Mouse (Mus musculus): ENCODE measurements at regions not wholly inside any gene's neighbourhood (a gene's known extent, or its start where the extent isn't known, plus 50 kb on each side); places are given as distances from the start of the nearest gene placed in this dataset.
A peak's percentile ranks its signal among the peaks of the same experiment; 100 is the strongest.

GRCm38 (mm10) chr6:117283616-117284015, 115.3 kb downstream of the Cxcl12 start:
- H3K27ac ChIP-seq, result no peak overlapping the region
- H3K4me1 ChIP-seq, result 0 out of 2 replicates have a peak, but pooled peaks cover 6% of the 10 kb centered on the region
- no peak for ATAC-seq (replicated peaks)
- H3K27me3 ChIP-seq (replicated peaks), result no peaks in the 10 kb centered on the region
- no peak overlapping the region for H3K4me3 ChIP-seq
- no peak overlapping the region for H3K9ac ChIP-seq
- WGBS, result 83% methylated on average over 3 of the region's 3 CpGs
- H3K4me2 ChIP-seq, result no peak overlapping the region
- H3K9me3 ChIP-seq, result no peaks in the 10 kb centered on the region
- no peaks in the 10 kb centered on the region for H3K36me3 ChIP-seq (replicated peaks)

- Histone ChIP-seq H3K9ac (no peak overlapping the region), H3K9me3 (no peaks in the 10 kb centered on the region), H3K36me3 (replicated peaks) (no peaks in the 10 kb centered on the region), H3K27ac (no peak overlapping the region), H3K27me3 (replicated peaks) (no peaks in the 10 kb centered on the region), H3K4me2 (no peak overlapping the region), H3K4me1 (0 out of 2 replicates have a peak, but pooled peaks cover 6% of the 10 kb centered on the region), H3K4me3 (no peak overlapping the region)
- 81% methylated on average over 5 of the region's 5 CpGs for WGBS
- ATAC-seq (replicated peaks), result no peak
Measured at GRCm38 (mm10) chr6:117284376-117285106, 116.2 kb downstream of the Cxcl12 start.

- Histone ChIP-seq H3K27ac (no peak overlapping the region), H3K27me3 (replicated peaks) (no peaks in the 10 kb centered on the region), H3K4me2 (no peak overlapping the region), H3K4me3 (no peak overlapping the region), H3K9me3 (no peaks in the 10 kb centered on the region), H3K9ac (no peak overlapping the region), H3K4me1 (no peaks in the 10 kb centered on the region), H3K36me3 (replicated peaks) (no peaks in the 10 kb centered on the region)
- 94% methylated on average over 5 of the region's 5 CpGs for WGBS
- no peak for ATAC-seq (replicated peaks)
Measured at GRCm38 (mm10) chr6:117287396-117287795, 119.1 kb downstream of the Cxcl12 start.

GRCm38 (mm10) chr6:117293780-117294465, 125.6 kb downstream of the Cxcl12 start:
- Histone ChIP-seq H3K9me3 (no peaks in the 10 kb centered on the region), H3K4me2 (no peak overlapping the region), H3K36me3 (replicated peaks) (no peaks in the 10 kb centered on the region), H3K27me3 (replicated peaks) (no peaks in the 10 kb centered on the region), H3K27ac (no peak overlapping the region), H3K9ac (no peak overlapping the region), H3K4me1 (no peaks in the 10 kb centered on the region), H3K4me3 (no peak overlapping the region)
- ATAC-seq (replicated peaks), result no peak
- 18% methylated on average over 9 of the region's 9 CpGs for whole genome bisulfite sequencing

- ATAC-seq (replicated peaks), result no peak
- Histone ChIP-seq H3K4me1 (no peaks in the 10 kb centered on the region), H3K4me2 (no peak overlapping the region), H3K4me3 (no peak overlapping the region), H3K27ac (no peak overlapping the region), H3K9me3 (no peaks in the 10 kb centered on the region), H3K9ac (no peak overlapping the region), H3K36me3 (replicated peaks) (no peaks in the 10 kb centered on the region), H3K27me3 (replicated peaks) (no peaks in the 10 kb centered on the region)
- 93% methylated on average over 2 of the region's 2 CpGs for WGBS
Measured at GRCm38 (mm10) chr6:117297918-117298317, 129.6 kb downstream of the Cxcl12 start.

GRCm38 (mm10) chr6:117299503-117300288, 131.4 kb downstream of the Cxcl12 start:
- Histone ChIP-seq H3K4me1 (no peaks in the 10 kb centered on the region), H3K36me3 (replicated peaks) (no peaks in the 10 kb centered on the region), H3K27me3 (replicated peaks) (no peaks in the 10 kb centered on the region), H3K4me2 (no peak overlapping the region), H3K27ac (no peak overlapping the region), H3K9me3 (no peaks in the 10 kb centered on the region), H3K9ac (no peak overlapping the region), H3K4me3 (no peak overlapping the region)
- ATAC-seq (replicated peaks), result no peak
- WGBS, result 84% methylated on average over 7 of the region's 7 CpGs

GRCm38 (mm10) chr6:117303361-117303760, 135.0 kb downstream of the Cxcl12 start:
- no peak overlapping the region for H3K9ac ChIP-seq
- H3K4me3 ChIP-seq, result no peak overlapping the region
- H3K36me3 ChIP-seq (replicated peaks), result no peaks in the 10 kb centered on the region
- WGBS, result 57% methylated on average over 4 of the region's 5 CpGs
- no peak overlapping the region for H3K27ac ChIP-seq
- no peaks in the 10 kb centered on the region for H3K9me3 ChIP-seq
- H3K27me3 ChIP-seq (replicated peaks), result no peaks in the 10 kb centered on the region
- H3K4me1 ChIP-seq, result no peaks in the 10 kb centered on the region
- H3K4me2 ChIP-seq, result no peak overlapping the region
- ATAC-seq (replicated peaks), result no peak

GRCm38 (mm10) chr6:117305736-117306250, 137.5 kb downstream of the Cxcl12 start:
- H3K4me2 ChIP-seq, result no peak overlapping the region
- no peaks in the 10 kb centered on the region for H3K36me3 ChIP-seq (replicated peaks)
- H3K27ac ChIP-seq, result no peak overlapping the region
- WGBS, result 44% methylated on average over 4 of the region's 4 CpGs
- no peak for ATAC-seq (replicated peaks)
- no peaks in the 10 kb centered on the region for H3K9me3 ChIP-seq
- no peaks in the 10 kb centered on the region for H3K4me1 ChIP-seq
- no peak overlapping the region for H3K4me3 ChIP-seq
- no peaks in the 10 kb centered on the region for H3K27me3 ChIP-seq (replicated peaks)
- H3K9ac ChIP-seq, result no peak overlapping the region

- Histone ChIP-seq H3K9me3 (no peaks in the 10 kb centered on the region), H3K9ac (no peak overlapping the region), H3K4me3 (no peak overlapping the region), H3K4me2 (no peak overlapping the region), H3K36me3 (replicated peaks) (no peaks in the 10 kb centered on the region), H3K27me3 (replicated peaks) (no peaks in the 10 kb centered on the region), H3K4me1 (peaks cover 2% of the 10 kb centered on the region; the same call in 1 of the 2 replicates), H3K27ac (no peak overlapping the region)
- WGBS, result 71% methylated on average over 2 of the region's 2 CpGs
- no peak for ATAC-seq (replicated peaks)
Measured at GRCm38 (mm10) chr6:117308636-117309035, 140.3 kb downstream of the Cxcl12 start.

GRCm38 (mm10) chr6:117312891-117313781, 144.8 kb downstream of the Cxcl12 start:
- H3K9ac ChIP-seq, result no peak overlapping the region
- no peak overlapping the region for H3K27ac ChIP-seq
- H3K27me3 ChIP-seq (replicated peaks), result no peaks in the 10 kb centered on the region
- H3K4me1 ChIP-seq, result peaks cover 5% of the 10 kb centered on the region; the same call in 1 of the 2 replicates
- H3K36me3 ChIP-seq (replicated peaks), result no peaks in the 10 kb centered on the region
- peak; percentile 84 for ATAC-seq (replicated peaks)
- no peak overlapping the region for H3K4me3 ChIP-seq
- WGBS, result 61% methylated on average over 13 of the region's 13 CpGs
- H3K4me2 ChIP-seq, result no peak overlapping the region
- H3K9me3 ChIP-seq, result no peaks in the 10 kb centered on the region

GRCm38 (mm10) chr6:117313944-117314566, 145.7 kb downstream of the Cxcl12 start:
- Histone ChIP-seq H3K9ac (no peak overlapping the region), H3K9me3 (no peaks in the 10 kb centered on the region), H3K27me3 (replicated peaks) (no peaks in the 10 kb centered on the region), H3K4me1 (peaks cover 5% of the 10 kb centered on the region; the same call in 1 of the 2 replicates), H3K36me3 (replicated peaks) (no peaks in the 10 kb centered on the region), H3K27ac (no peak overlapping the region), H3K4me2 (no peak overlapping the region), H3K4me3 (no peak overlapping the region)
- no peak for ATAC-seq (replicated peaks)
- WGBS, result 45% methylated on average over 6 of the region's 6 CpGs
